Mouse (Mus musculus): ENCODE measurements at regions not wholly inside any gene's neighbourhood (a gene's known extent, or its start where the extent isn't known, plus 50 kb on each side); places are given as distances from the start of the nearest gene placed in this dataset.

GRCm38 (mm10) chrX:19288171-19288570 lies 192.9 kb downstream of the Tex13c3 start:
- TF ChIP-seq CTCF (IDR thresholded peaks at IDR 0.05; ENCODE audit: low read depth) (no peak), EP300 (optimal IDR thresholded peaks at IDR 0.05) (no peak)

All from stomach, postnatal 0 days (tissue).